Mouse (Mus musculus): ENCODE measurements around the gene Slc4a2. TPM values are rescaled to one million over a fixed set of nuclear protein-coding genes. Genes with fewer than 3 reads are reported as not detected.
A peak's percentile ranks its signal among the peaks of the same experiment; 100 is the strongest.

Gene Slc4a2
- polyA plus RNA-seq, 1 experiment: 47.5 TPM

DNA sequence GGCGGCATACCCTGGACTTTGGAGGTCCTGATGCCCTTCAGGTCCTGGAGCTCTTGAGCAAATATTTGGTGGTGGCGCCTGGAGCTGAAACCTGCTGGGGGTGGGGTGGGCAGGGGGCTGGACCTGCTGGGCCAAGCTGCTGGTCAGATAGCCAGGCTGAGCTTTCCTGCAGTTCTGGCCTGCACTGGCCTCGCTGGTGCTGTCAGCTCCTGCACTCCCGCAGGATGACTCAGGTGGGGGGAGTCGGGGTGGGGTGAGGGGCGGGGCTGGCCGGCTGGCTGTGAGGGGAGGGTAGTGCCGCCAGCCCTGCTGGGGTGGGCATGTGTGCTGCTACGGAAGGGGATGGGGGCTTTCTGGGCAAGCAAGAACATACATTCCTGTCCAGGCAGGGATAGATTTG is 5.0 kb downstream of the Slc4a2 start:
- Histone ChIP-seq H3K4me1 (ENCODE audit: control insufficient read depth, insufficient read depth, insufficient read length) (peaks cover 10% of the 10 kb centered on the region; the same call in 1 of the 2 replicates), H3K27me3 (ENCODE audit: control insufficient read depth, insufficient read depth, low read length) (no peaks in the 10 kb centered on the region), H3K27ac (ENCODE audit: insufficient read depth, low read length) (no peak overlapping the region), H3K36me3 (ENCODE audit: control insufficient read depth, insufficient read depth, low read length) (peaks cover 35% of the 10 kb centered on the region), H3K4me3 (ENCODE audit: extremely low read depth, insufficient read depth, insufficient read length) (no peak overlapping the region)
- no peak for DNase-seq (ENCODE audit: low read depth in 1 of 2, low spot score in 2 of 2)
- TF ChIP-seq POLR2A (IDR thresholded peaks at IDR 0.05; ENCODE audit: low read depth, low read length) (no peak), CTCF (IDR thresholded peaks at IDR 0.05; ENCODE audit: extremely low read depth, insufficient read depth, insufficient read length, insufficient replicate concordance) (no peak)
- 87% methylated on average over 9 of the region's 9 CpGs for whole genome bisulfite sequencing

- Histone ChIP-seq H3K27me3 (ENCODE audit: control insufficient read depth, insufficient read depth, low read length) (no peaks in the 10 kb centered on the region), H3K36me3 (ENCODE audit: control insufficient read depth, insufficient read depth, low read length) (peaks cover 62% of the 10 kb centered on the region), H3K27ac (ENCODE audit: insufficient read depth, low read length) (no peak overlapping the region), H3K4me1 (ENCODE audit: control insufficient read depth, insufficient read depth, insufficient read length) (no peaks in the 10 kb centered on the region), H3K4me3 (ENCODE audit: extremely low read depth, insufficient read depth, insufficient read length) (no peak overlapping the region)
- no peak for TF ChIP-seq CTCF (IDR thresholded peaks at IDR 0.05; ENCODE audit: extremely low read depth, insufficient read depth, insufficient read length, insufficient replicate concordance)
- TF ChIP-seq POLR2A (IDR thresholded peaks at IDR 0.05; ENCODE audit: low read depth, low read length): no peak
- DNase-seq (ENCODE audit: low read depth in 1 of 2, low spot score in 2 of 2): no peak
- WGBS: 95% methylated on average over 8 of the region's 8 CpGs
Observed at GRCm38 (mm10) chr5:24433993-24434392, 10.4 kb downstream of the Slc4a2 start.

GRCm38 (mm10) chr5:24441187-24441586 is 17.6 kb downstream of the Slc4a2 start:
- TF ChIP-seq POLR2A (IDR thresholded peaks at IDR 0.05; ENCODE audit: low read depth, low read length) (no peak), CTCF (IDR thresholded peaks at IDR 0.05; ENCODE audit: extremely low read depth, insufficient read depth, insufficient read length, insufficient replicate concordance) (no peak)
- H3K27me3 ChIP-seq (ENCODE audit: control insufficient read depth, insufficient read depth, low read length): no peaks in the 10 kb centered on the region
- no peak overlapping the region for H3K27ac ChIP-seq (ENCODE audit: insufficient read depth, low read length)
- H3K4me1 ChIP-seq (ENCODE audit: control insufficient read depth, insufficient read depth, insufficient read length): peaks cover 13% of the 10 kb centered on the region; the same call in 1 of the 2 replicates
- no peak for DNase-seq (ENCODE audit: low read depth in 1 of 2, low spot score in 2 of 2)
- H3K4me3 ChIP-seq (ENCODE audit: extremely low read depth, insufficient read depth, insufficient read length): no peak overlapping the region
- H3K36me3 ChIP-seq (ENCODE audit: control insufficient read depth, insufficient read depth, low read length): peaks cover 25% of the 10 kb centered on the region
- WGBS: 94% methylated on average over 8 of the region's 8 CpGs

DNA sequence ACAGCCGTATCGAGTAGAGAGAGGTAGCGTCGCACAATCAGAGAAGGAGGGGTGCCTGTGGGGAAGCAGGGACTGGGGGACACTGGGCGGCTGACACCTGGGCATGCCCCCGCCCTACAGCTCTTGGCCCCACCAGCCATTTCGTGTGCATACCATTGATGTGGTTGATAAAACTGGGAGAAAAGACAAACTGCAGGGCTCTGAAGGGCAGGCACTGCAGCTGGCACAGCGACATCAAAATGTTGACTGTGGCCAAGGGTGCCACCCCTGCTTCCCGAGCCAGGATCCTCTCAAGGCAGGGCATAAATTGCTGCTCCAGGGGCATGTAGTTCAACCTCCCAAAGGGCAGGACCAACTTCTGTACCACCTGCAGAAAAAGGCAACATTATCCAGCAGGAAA is 18.4 kb downstream of the Slc4a2 start:
- peaks cover 16% of the 10 kb centered on the region for H3K4me1 ChIP-seq (ENCODE audit: control insufficient read depth, insufficient read depth, insufficient read length)
- TF ChIP-seq POLR2A (IDR thresholded peaks at IDR 0.05; ENCODE audit: low read depth, low read length): no peak
- no peak for TF ChIP-seq CTCF (IDR thresholded peaks at IDR 0.05; ENCODE audit: extremely low read depth, insufficient read depth, insufficient read length, insufficient replicate concordance)
- H3K27ac ChIP-seq (ENCODE audit: insufficient read depth, low read length): no peak overlapping the region
- no peak for DNase-seq (ENCODE audit: low read depth in 1 of 2, low spot score in 2 of 2)
- H3K36me3 ChIP-seq (ENCODE audit: control insufficient read depth, insufficient read depth, low read length): peaks cover 20% of the 10 kb centered on the region
- H3K27me3 ChIP-seq (ENCODE audit: control insufficient read depth, insufficient read depth, low read length): no peaks in the 10 kb centered on the region
- WGBS: 77% methylated on average over 9 of the region's 9 CpGs
- H3K4me3 ChIP-seq (ENCODE audit: extremely low read depth, insufficient read depth, insufficient read length): no peak overlapping the region

DNA sequence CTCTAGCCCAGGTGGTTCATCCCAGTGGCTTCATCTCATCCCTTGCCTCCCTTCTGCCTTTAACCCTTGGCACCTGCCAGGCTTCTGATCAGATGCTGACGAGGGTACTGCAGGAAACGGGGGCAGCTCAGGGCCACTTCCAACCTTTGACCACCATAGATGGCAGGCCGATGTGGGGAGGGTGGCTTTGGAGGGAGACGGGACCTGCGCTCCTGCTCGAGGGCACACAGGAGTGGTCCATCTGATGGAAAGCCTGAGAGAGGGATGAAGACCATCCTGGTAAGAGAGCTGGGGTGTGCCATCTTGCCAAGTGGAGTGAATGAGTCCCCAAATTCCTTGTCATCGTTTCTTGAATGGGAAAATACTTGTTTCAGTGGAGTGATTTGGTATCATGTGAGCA is 19.6 kb downstream of the Slc4a2 start:
- Histone ChIP-seq H3K4me1 (ENCODE audit: control insufficient read depth, insufficient read depth, insufficient read length) (peaks cover 19% of the 10 kb centered on the region), H3K27ac (ENCODE audit: insufficient read depth, low read length) (no peak overlapping the region), H3K27me3 (ENCODE audit: control insufficient read depth, insufficient read depth, low read length) (no peaks in the 10 kb centered on the region), H3K36me3 (ENCODE audit: control insufficient read depth, insufficient read depth, low read length) (peaks cover 20% of the 10 kb centered on the region), H3K4me3 (ENCODE audit: extremely low read depth, insufficient read depth, insufficient read length) (no peak overlapping the region)
- no peak for DNase-seq (ENCODE audit: low read depth in 1 of 2, low spot score in 2 of 2)
- WGBS: 89% methylated on average over 7 of the region's 7 CpGs
- TF ChIP-seq CTCF (IDR thresholded peaks at IDR 0.05; ENCODE audit: extremely low read depth, insufficient read depth, insufficient read length, insufficient replicate concordance): no peak
- TF ChIP-seq POLR2A (IDR thresholded peaks at IDR 0.05; ENCODE audit: low read depth, low read length): no peak

DNA sequence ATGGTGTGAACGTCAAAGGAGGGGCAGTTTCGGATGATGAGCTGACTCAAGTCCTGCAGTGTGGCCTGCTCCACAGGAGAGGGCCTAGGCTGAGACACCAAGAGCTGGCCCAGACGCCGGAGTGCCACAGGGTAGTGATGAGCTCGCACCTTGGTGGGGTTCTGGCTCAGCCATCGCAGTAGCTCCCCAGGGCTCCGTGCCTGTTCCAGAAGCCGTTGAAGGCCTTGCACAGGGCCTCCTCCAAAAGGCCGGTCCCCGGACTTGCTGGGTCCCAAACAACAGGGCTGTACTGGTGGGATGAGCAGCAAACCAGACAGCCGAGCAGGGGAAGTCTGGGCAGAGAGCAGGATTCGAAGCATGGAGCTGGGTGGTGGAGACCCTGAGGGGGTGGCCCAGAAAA is 20.3 kb downstream of the Slc4a2 start:
- TF ChIP-seq CTCF (IDR thresholded peaks at IDR 0.05; ENCODE audit: extremely low read depth, insufficient read depth, insufficient read length, insufficient replicate concordance): no peak
- no peak for TF ChIP-seq POLR2A (IDR thresholded peaks at IDR 0.05; ENCODE audit: low read depth, low read length)
- WGBS: 90% methylated on average over 12 of the region's 12 CpGs
- peaks cover 19% of the 10 kb centered on the region for H3K36me3 ChIP-seq (ENCODE audit: control insufficient read depth, insufficient read depth, low read length)

DNA sequence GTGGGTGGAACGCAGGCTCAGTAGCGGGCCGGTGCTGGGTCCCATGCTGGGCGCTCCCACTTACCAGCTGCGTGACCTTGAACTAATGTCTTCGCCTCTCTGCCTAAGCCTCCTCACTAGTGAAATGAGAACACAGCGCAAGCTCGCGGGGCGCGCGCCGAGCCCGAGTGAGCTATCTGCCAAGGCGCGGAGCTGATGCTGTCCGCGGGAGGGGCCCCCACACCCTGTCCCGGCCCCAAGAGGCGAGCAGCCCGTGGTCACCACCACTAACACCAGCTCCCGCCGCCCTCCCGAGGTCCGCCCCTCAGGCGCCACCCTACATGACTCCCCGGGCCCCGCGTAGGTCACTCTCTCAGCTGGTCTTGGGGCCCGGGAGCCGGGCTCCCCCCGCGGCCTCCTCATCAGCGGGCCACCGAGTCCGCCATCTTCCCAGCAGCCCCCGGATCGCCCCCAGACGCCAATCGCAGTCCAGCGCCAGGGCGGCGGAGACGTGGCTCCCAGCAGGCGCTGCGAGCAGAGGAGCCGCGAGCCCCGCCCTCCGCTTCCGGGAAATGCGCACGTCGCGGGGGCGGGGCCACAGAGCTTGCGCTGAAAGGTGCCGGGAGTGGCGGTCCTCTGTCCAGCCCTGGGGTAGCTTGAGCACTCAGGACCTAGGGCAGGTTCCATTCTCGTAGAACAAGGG is 21.2 kb downstream of the Slc4a2 start, which contains the start of gene Fastk:
Gene Fastk (minus strand): TSS at position 542 of the 682 bp plus-strand sequence.
- peak; percentile 62 for TF ChIP-seq POLR2A (IDR thresholded peaks at IDR 0.05; ENCODE audit: low read depth, low read length)
- TF ChIP-seq CTCF (IDR thresholded peaks at IDR 0.05; ENCODE audit: extremely low read depth, insufficient read depth, insufficient read length, insufficient replicate concordance): no peak
- WGBS: under 1% methylated on average over 60 of the region's 60 CpGs
- H3K27me3 ChIP-seq (ENCODE audit: control insufficient read depth, insufficient read depth, low read length): no peaks in the 10 kb centered on the region
- peak; percentile 70 to 92 for DNase-seq (ENCODE audit: low read depth in 1 of 2, low spot score in 2 of 2)
- H3K27ac ChIP-seq (ENCODE audit: insufficient read depth, low read length): peak within 1 kb of the TSS; percentile 75
- peaks cover 19% of the 10 kb centered on the region for H3K4me1 ChIP-seq (ENCODE audit: control insufficient read depth, insufficient read depth, insufficient read length)
- H3K36me3 ChIP-seq (ENCODE audit: control insufficient read depth, insufficient read depth, low read length): peaks cover 15% of the 10 kb centered on the region
- H3K4me3 ChIP-seq (ENCODE audit: extremely low read depth, insufficient read depth, insufficient read length): peak within 1 kb of the TSS; percentile 90

More for the DNA sequence above, 20.3 kb downstream of the Slc4a2 start:
- no peak for DNase-seq (ENCODE audit: low read depth in 1 of 2, low spot score in 2 of 2)
- Histone ChIP-seq H3K27me3 (ENCODE audit: control insufficient read depth, insufficient read depth, low read length) (no peaks in the 10 kb centered on the region), H3K4me1 (ENCODE audit: control insufficient read depth, insufficient read depth, insufficient read length) (peaks cover 19% of the 10 kb centered on the region), H3K27ac (ENCODE audit: insufficient read depth, low read length) (no peak overlapping the region), H3K4me3 (ENCODE audit: extremely low read depth, insufficient read depth, insufficient read length) (no peak overlapping the region)
